Mouse (Mus musculus): ENCODE data around the gene Shisa2.

Gene Shisa2

DNA sequence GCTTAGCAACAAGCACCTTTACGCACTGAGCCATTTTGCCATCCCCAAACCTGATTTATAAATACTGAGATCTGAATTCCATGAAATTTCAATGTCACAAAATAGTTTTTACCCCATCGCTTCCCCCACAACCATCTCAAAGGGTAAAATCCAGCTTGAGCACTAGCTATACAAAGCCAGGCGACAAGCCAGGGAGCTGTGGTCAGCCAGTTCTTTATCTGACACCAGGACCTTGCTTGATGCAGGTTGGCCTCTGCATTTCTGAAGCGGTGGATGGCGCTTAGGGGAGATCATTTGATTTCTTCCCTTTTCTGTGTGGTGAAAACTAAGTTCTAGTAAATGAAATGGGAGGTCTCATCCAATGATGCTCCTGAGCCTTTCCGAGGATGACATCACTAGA lies 7.0 kb downstream of the Shisa2 start:
- DNase-seq (ENCODE audit: low spot score) = no peak

DNA sequence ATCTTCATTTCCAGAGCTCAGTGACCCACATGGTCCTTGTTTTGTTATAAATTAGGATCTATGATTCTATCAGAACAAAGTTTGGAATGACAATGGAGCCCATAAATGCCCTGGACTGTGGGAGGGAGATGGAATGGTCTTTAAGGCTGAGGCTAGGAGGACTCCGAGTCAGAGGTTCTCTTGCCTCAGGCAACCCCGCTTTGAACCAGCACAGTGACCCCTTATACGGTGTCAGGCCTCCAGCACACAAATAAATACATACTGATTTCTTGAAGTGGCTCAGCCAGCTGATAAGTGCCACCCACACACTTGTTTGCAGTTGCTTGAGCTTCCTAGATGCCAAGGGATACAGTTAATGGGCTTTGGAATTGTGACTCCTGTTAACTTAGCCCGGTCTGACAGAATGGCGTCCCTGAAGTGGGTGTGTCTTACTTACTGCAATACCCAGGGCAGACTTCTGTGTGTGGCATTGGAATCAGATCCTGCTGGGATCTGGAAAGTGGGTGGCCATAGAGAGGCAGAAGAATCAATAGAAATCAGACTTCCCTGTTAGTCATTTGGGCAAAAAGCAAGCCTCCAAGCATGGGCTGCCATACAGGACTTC lies 8.3 kb downstream of the Shisa2 start:
- no peak for DNase-seq (ENCODE audit: low spot score)

DNA sequence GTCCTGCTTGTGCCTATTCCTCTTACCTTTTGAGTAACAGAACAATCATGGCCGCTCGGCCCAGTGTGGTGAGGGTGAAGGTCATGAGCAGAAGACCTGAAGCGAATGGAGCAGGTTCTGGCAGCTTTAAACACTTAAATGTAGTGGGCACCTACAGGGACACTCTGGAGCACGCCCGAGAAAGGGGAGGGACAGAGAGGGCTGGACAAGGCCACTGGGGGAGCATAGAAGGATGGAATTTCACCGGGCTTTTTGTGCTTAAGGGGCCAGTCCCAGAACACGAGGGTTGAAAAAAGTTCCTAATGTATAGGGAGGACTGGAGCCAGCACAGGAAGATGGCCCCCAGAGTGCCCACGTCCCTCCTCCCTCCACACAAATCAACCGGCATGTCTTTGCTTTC lies 8.9 kb downstream of the Shisa2 start:
- no peak for DNase-seq (ENCODE audit: low spot score)

DNA sequence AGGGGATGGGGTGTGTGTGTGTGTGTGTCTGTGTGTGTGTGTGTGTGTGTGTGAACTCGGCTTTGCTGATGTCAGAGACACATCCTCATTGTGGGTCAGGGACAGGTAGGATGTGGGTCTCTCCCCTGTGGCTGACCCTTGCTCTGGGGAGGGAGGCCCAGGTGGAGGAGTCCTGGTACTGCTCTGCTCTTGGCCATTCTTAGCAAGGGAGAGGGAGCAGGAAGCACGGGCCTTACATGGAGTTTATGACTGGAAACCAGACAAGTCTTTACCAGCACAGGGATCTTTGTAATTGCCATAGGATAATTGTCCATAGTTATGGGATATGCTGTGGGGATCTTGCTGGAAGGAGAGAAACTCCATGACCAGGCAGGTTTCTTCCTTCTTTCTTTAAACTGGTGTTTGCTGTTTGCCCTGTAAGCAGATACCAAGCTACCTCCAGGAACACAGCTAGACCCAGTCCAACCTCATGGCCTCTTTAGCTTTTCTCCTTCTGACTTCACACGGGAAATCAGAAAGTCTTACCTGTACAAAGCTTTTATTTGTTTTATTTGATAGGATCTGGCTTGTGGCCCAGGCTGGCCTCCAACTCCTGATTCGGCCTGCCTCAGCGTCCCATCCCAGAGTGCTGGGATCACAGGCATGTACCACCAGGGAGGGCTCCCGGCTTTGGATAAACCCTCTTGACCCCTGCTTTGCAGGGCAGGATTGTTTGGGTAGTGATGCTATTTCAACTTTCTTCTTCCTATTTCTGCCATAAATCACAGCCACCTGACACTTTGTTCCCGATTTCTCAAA lies 14.0 kb downstream of the Shisa2 start:
- DNase-seq (ENCODE audit: low spot score) = no peak

GRCm38 (mm10) chr14:59641856-59642255 lies 16.7 kb downstream of the Shisa2 start:
- DNase-seq (ENCODE audit: low spot score) = no peak

- peak; percentile 40 for DNase-seq (ENCODE audit: low spot score)
These were observed 18.5 kb downstream of the Shisa2 start for GRCm38 (mm10) chr14:59643582-59643981.

DNA sequence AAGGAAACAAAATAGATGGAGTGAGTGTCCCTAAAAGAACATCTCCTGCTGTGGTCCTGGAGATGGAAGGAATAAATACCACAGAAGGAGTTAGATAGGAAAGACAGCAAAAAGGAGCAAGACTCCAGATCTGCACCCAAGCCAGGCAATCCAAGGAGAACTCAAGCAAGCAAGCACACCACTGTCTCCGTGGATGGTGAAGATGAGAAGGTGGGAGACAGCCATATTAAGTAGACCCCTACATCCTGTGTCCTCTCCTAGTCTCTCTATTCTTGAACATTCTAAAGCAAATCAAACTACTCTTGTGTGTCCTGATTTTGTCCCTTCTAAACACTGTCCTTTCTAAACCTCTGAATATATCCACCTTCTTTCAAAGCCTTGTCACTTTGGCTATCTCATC lies 19.1 kb downstream of the Shisa2 start:
- DNase-seq (ENCODE audit: low spot score) = no peak

GRCm38 (mm10) chr14:59644896-59645295 lies 19.8 kb downstream of the Shisa2 start:
- DNase-seq (ENCODE audit: low spot score) = no peak

- DNase-seq (ENCODE audit: low spot score) = no peak
These were observed 22.0 kb downstream of the Shisa2 start for GRCm38 (mm10) chr14:59646826-59647697.

DNA sequence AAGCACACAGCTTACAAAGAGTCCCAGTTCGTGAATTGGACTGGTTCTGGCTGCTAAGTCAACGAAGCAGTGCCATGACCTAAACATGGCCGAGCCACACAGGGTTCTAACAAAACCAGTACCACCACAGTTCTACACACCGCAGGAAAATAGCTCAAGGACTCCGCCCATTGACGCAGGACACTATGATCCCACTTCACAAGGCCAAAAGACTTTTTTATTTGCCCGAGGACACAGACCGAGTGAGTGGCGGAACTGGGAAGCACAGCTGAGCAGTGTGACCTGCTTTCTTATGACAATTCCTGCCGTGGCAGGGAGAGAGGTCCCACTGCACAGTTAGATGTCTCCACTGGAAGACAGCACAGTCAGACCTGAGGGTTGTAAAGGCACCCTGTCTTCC lies 23.5 kb downstream of the Shisa2 start:
- no peak for DNase-seq (ENCODE audit: low spot score)

GRCm38 (mm10) chr14:59649337-59649736 lies 24.2 kb downstream of the Shisa2 start:
- no peak for DNase-seq (ENCODE audit: low spot score)

DNA sequence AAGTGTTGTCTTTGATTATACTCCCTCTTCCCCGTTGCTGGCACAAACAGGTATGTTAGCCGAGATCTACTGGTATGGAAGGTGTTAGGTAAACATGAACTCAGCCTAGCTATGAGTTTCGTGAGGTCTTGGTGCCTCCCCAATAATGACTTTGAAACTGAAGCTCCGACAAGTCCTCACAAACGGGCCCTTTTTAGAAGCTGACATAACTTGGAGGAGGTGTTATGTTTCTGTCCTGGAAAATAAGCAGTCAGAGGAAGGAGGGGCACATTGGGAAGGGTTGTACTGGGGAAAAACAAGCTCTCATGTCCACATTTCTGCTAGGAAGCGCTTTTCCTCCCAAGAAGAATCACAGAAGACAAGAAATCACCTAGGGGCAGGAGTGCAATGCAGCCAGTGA lies 31.5 kb downstream of the Shisa2 start:
- DNase-seq (ENCODE audit: low spot score) = no peak

DNA sequence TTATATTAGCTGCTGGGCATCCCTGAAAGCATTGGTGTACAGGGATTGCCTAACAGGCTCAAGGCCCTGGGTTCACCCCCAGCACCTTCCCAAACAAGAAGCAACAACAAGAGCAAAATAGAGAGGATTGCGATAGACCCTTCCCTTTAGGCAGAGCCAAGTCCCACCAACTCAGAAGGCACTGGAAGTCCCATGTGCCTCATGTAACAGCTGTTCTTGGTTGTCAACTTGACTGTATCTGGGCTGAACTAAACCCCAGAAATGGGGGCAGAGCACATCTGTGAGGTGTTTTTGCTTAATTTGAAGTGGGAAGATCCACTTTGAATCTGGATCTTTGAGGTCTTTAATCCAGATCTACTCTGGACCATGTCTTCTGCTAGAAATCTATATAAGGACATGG lies 32.0 kb downstream of the Shisa2 start:
- no peak for DNase-seq (ENCODE audit: low spot score)

DNA sequence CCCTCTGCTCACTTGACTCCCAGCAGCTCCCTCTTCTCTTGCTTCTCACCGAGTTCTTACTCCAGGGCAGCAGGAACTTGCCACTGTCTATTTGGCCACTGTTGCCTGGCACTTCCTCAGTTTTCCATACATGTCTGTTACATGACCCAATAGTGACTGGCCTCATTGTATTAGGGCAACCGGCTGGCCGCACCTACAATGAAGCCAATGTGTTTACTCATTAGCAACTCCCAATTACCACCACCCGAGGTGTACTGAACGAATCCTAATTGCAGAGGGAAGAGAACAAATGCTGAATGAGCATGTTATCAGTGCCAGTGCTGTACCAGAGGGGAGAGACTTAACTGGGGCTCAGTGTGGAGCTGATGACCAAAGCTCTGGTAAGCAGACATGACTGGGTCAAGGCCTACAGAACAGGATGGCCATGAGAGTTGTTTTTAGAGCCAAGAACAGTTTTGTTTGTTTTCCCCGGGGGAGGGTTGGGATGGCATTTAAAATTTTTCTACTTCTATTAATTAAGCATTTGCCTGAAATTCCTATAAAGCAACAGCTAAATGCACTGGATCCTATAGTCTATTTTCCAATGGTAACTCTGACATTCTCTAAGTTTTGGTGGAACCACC lies 47.9 kb downstream of the Shisa2 start:
- DNase-seq (ENCODE audit: low spot score) = no peak

GRCm38 (mm10) chr14:59674556-59674955 lies 49.4 kb downstream of the Shisa2 start:
- no peak for DNase-seq (ENCODE audit: low spot score)

GRCm38 (mm10) chr14:59675330-59675729 lies 50.2 kb downstream of the Shisa2 start:
- DNase-seq (ENCODE audit: low spot score) = no peak

- DNase-seq (ENCODE audit: low spot score) = no peak
These were observed 52.5 kb downstream of the Shisa2 start for GRCm38 (mm10) chr14:59677598-59678003.

All from T-cell, adult 2 months (primary cell).